Mouse (Mus musculus) retina, embryonic 14.5 days (tissue): ENCODE data around the gene Peli1.

Experiments used
- DNase-seq: peaks from one replicate; pipeline ENCODE4 v3.0.0-alpha.2; 2015; ENCODE audit warnings: low spot score

The Peli1 gene

GRCm38 (mm10) chr11:21093081-21093815 lies 2.2 kb downstream of the Peli1 start:
- no peak for DNase-seq

GRCm38 (mm10) chr11:21096590-21096989 lies 5.5 kb downstream of the Peli1 start:
- no peak for DNase-seq

GRCm38 (mm10) chr11:21098457-21098856 lies 7.4 kb downstream of the Peli1 start:
- no peak for DNase-seq

GRCm38 (mm10) chr11:21100704-21101103 lies 9.6 kb downstream of the Peli1 start:
- DNase-seq, result no peak

- DNase-seq, result no peak
Measured at GRCm38 (mm10) chr11:21101286-21101685, 10.2 kb downstream of the Peli1 start.

GRCm38 (mm10) chr11:21102273-21103005 lies 11.3 kb downstream of the Peli1 start:
- DNase-seq, result no peak

- no peak for DNase-seq
Measured at GRCm38 (mm10) chr11:21103186-21103585, 12.1 kb downstream of the Peli1 start.

- DNase-seq, result no peak
Measured at GRCm38 (mm10) chr11:21105393-21105792, 14.3 kb downstream of the Peli1 start.

- no peak for DNase-seq
Measured at GRCm38 (mm10) chr11:21107120-21107519, 16.0 kb downstream of the Peli1 start.

GRCm38 (mm10) chr11:21109279-21109678 lies 18.2 kb downstream of the Peli1 start:
- no peak for DNase-seq

GRCm38 (mm10) chr11:21114516-21114915 lies 23.4 kb downstream of the Peli1 start:
- DNase-seq, result no peak

- no peak for DNase-seq
Measured at GRCm38 (mm10) chr11:21115804-21116203, 24.7 kb downstream of the Peli1 start.

GRCm38 (mm10) chr11:21116623-21117295 lies 25.7 kb downstream of the Peli1 start:
- DNase-seq, result no peak

GRCm38 (mm10) chr11:21121737-21122136 lies 30.6 kb downstream of the Peli1 start:
- DNase-seq, result no peak

- no peak for DNase-seq
Measured at GRCm38 (mm10) chr11:21122399-21122798, 31.3 kb downstream of the Peli1 start.

GRCm38 (mm10) chr11:21131692-21132091 lies 40.6 kb downstream of the Peli1 start:
- DNase-seq, result no peak

- DNase-seq, result no peak
Measured at GRCm38 (mm10) chr11:21134875-21135451, 43.9 kb downstream of the Peli1 start.

- DNase-seq, result no peak
Measured at GRCm38 (mm10) chr11:21139453-21139852, 48.4 kb downstream of the Peli1 start.

- DNase-seq, result no peak
Measured at GRCm38 (mm10) chr11:21141242-21141641, 50.2 kb downstream of the Peli1 start.

- DNase-seq, result no peak
Measured at GRCm38 (mm10) chr11:21141755-21142154, 50.7 kb downstream of the Peli1 start.

GRCm38 (mm10) chr11:21149476-21149875 lies 58.4 kb downstream of the Peli1 start:
- no peak for DNase-seq

GRCm38 (mm10) chr11:21150316-21150715 lies 59.2 kb downstream of the Peli1 start:
- no peak for DNase-seq

GRCm38 (mm10) chr11:21151672-21152071 lies 60.6 kb downstream of the Peli1 start:
- DNase-seq, result no peak
